Mouse (Mus musculus): ENCODE measurements around the gene Htra2.

The Htra2 gene

GRCm38 (mm10) chr6:83070247-83070310, 15.0 kb upstream of the Htra2 start, which contains the start of gene Tlx2:
TSS of gene Tlx2 (minus strand) at chr6:83070293.
- DNase-seq (ENCODE audit: low spot score) = no peak

GRCm38 (mm10) chr6:83069488-83070246, 14.6 kb upstream of the Htra2 start:
- DNase-seq (ENCODE audit: low spot score) = no peak

- DNase-seq (ENCODE audit: low spot score) = no peak
These were observed 13.8 kb upstream of the Htra2 start for GRCm38 (mm10) chr6:83068706-83069487.

- DNase-seq (ENCODE audit: low spot score) = no peak
These were observed 13.1 kb upstream of the Htra2 start for GRCm38 (mm10) chr6:83068221-83068620.

- DNase-seq (ENCODE audit: low spot score) = no peak
These were observed 11.4 kb upstream of the Htra2 start for GRCm38 (mm10) chr6:83066441-83066840.

GRCm38 (mm10) chr6:83065995-83066394, 10.9 kb upstream of the Htra2 start:
- peak; percentile 43 for DNase-seq (ENCODE audit: low spot score)

GRCm38 (mm10) chr6:83058725-83059124, 3.7 kb upstream of the Htra2 start:
- DNase-seq (ENCODE audit: low spot score) = no peak

- DNase-seq (ENCODE audit: low spot score) = no peak
These were observed 2.7 kb upstream of the Htra2 start, which contains the start of gene Dqx1 for GRCm38 (mm10) chr6:83057790-83058189. TSS of gene Dqx1 (plus strand) at chr6:83057844.

GRCm38 (mm10) chr6:83054074-83054851, 810 bp downstream of the Htra2 start, which contains the start of gene Aup1:
TSS of gene Aup1 (plus strand) at chr6:83054521.
- peak; percentile 97 for DNase-seq (ENCODE audit: low spot score)

GRCm38 (mm10) chr6:83053136-83053960, 1.7 kb downstream of the Htra2 start:
- peak; percentile 36 for DNase-seq (ENCODE audit: low spot score)

GRCm38 (mm10) chr6:83049367-83049766, 5.7 kb downstream of the Htra2 start:
- no peak for DNase-seq (ENCODE audit: low spot score)

- DNase-seq (ENCODE audit: low spot score) = no peak
These were observed 10.3 kb downstream of the Htra2 start for GRCm38 (mm10) chr6:83044742-83045141.

GRCm38 (mm10) chr6:83043993-83044392, 11.1 kb downstream of the Htra2 start:
- DNase-seq (ENCODE audit: low spot score) = no peak

- DNase-seq (ENCODE audit: low spot score) = no peak
These were observed 11.5 kb downstream of the Htra2 start for GRCm38 (mm10) chr6:83043561-83043960.

- no peak for DNase-seq (ENCODE audit: low spot score)
These were observed 14.5 kb downstream of the Htra2 start for GRCm38 (mm10) chr6:83040601-83041000.

- DNase-seq (ENCODE audit: low spot score) = peak; percentile 87
These were observed 16.5 kb downstream of the Htra2 start for GRCm38 (mm10) chr6:83038496-83039012.

GRCm38 (mm10) chr6:83037188-83037587, 17.9 kb downstream of the Htra2 start:
- no peak for DNase-seq (ENCODE audit: low spot score)

GRCm38 (mm10) chr6:83034463-83035055, 20.5 kb downstream of the Htra2 start:
- DNase-seq (ENCODE audit: low spot score) = no peak

- peak; percentile 58 for DNase-seq (ENCODE audit: low spot score)
These were observed 21.6 kb downstream of the Htra2 start, which contains the start of the genes Dok1 and Loxl3 for GRCm38 (mm10) chr6:83033249-83034185. TSS of gene Dok1 (minus strand) at chr6:83033471. TSS of gene Loxl3 (plus strand) at chr6:83034173.

GRCm38 (mm10) chr6:83032769-83033191, 22.3 kb downstream of the Htra2 start:
- peak; percentile 41 for DNase-seq (ENCODE audit: low spot score)
